9 mouse cellular contexts compared by ENCODE assay signal in the genomic region with DNA sequence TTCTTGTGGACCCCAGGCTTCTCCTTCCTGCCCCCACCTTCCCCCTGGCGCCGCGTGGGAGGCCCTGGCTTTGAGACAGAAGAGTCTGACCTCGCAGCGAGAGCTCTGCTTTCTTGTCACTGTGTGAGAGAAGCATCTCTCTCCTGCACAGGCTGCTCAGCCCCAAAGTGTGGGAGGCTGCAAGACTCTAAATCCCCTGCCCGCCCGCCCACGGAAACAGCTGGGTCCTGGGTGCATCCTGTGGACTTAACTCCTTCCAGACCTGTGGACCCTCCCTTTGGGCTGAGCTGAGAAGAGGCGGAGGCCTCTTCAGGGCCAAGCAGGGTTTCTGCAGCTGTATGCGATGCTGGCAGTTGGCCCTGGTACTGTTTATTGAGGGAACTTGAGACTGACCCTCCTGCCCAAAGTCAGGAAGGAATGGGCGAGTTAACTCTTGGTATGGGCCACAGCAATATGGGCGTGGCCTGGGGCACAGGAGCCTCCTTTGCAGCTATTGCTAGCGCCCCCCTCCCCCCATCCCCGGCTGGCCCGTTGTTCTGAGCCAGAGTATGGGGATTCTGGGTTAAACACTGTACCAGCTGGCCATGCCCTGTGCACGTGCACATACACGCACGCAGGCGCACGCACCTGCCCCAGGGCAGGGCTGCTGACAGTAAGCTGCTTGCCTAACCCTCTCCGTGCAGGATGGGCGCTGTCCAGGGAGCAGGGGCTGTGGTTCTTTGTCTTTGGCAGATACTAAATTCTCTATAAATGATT. TPM values are rescaled to one million over a fixed set of nuclear protein-coding genes. Genes with fewer than 3 reads are reported as not detected.
DNase-seq lines count a peak whose midpoint lies in the region; ATAC-seq and TF ChIP-seq lines count a peak whose summit lies in the region.
"Had no signal": no experiment of that assay in that cellular context is flagged by ENCODE, and none has a peak within 500 bp of the region (broad histone marks: within the 10 kb centered on the region; RNA-seq: fewer than 3 reads in every experiment).

A gene (plus strand): TSS at position 655 of the 756 bp plus-strand sequence.

- no peaks in the 10 kb centered on the region for H3K27me3 ChIP-seq in kidney, postnatal 0 days (ENCODE audit: insufficient read depth, low read length)
- H3K27me3 ChIP-seq in heart, embryonic 11.5 days (ENCODE audit: control insufficient read depth, insufficient read depth, low read length) = no peaks in the 10 kb centered on the region
- H3K27me3 ChIP-seq in liver, embryonic 16.5 days (ENCODE audit: control insufficient read depth, insufficient read depth, low read depth, low read length) = no peaks in the 10 kb centered on the region

- 10% methylated on average over 22 of the region's 22 CpGs for WGBS in kidney, postnatal 0 days
- 28% methylated on average over 22 of the region's 22 CpGs for WGBS in heart, embryonic 11.5 days (ENCODE audit: insufficient replicate concordance)
- 19% methylated on average over 22 of the region's 22 CpGs for WGBS in liver, embryonic 16.5 days (ENCODE audit: insufficient replicate concordance)

- H3K4me2 ChIP-seq in kidney, postnatal 0 days (ENCODE audit: low read length) = peak within 1 kb of the TSS; percentile 32; the same call in 1 of the 2 replicates
- no peak within 1 kb of the TSS for H3K4me2 ChIP-seq in heart, embryonic 11.5 days
- H3K4me2 ChIP-seq in liver, embryonic 16.5 days (ENCODE audit: low read depth, low read length) = no peak within 1 kb of the TSS

- no peak within 1 kb of the TSS for H3K4me3 ChIP-seq in kidney, postnatal 0 days (replicated peaks; ENCODE audit: low read depth, low read length)
- H3K4me3 ChIP-seq in heart, embryonic 11.5 days (ENCODE audit: low read depth, low read length) = no peak within 1 kb of the TSS
- H3K4me3 ChIP-seq in liver, embryonic 16.5 days (ENCODE audit: low read depth, low read length) = no peak within 1 kb of the TSS
- H3K4me3 ChIP-seq: megakaryocyte, embryonic 14.5 days had no signal

- peak within 1 kb of the TSS; percentile 71 for H3K27ac ChIP-seq in kidney, postnatal 0 days
- peak within 1 kb of the TSS; percentile 17; the same call in 1 of the 2 replicates for H3K27ac ChIP-seq in heart, embryonic 11.5 days (ENCODE audit: low read depth, low read length)
- no peak within 1 kb of the TSS for H3K27ac ChIP-seq in liver, embryonic 16.5 days (ENCODE audit: low read length)

- DNase-seq in kidney, postnatal 0 days (ENCODE audit: low spot score) = peak; percentile 90
- no peak for DNase-seq in kidney, adult 18-20 months
- peak; percentile 34 for DNase-seq in brain, embryonic 14.5 days (ENCODE audit: low read depth)
- DNase-seq in testis, postnatal 10 days (ENCODE audit: low spot score) = peak; percentile 81
- DNase-seq in c-Kit-positive CD71-positive TER-119-positive erythroid progenitor cells, embryonic 14.5 days (ENCODE audit: low spot score) = no peak
- DNase-seq in right cerebral cortex, postnatal 14 days = no peak

- peak; percentile 82 for ATAC-seq in kidney, postnatal 0 days (replicated peaks; ENCODE audit: low FRiP score, low read depth)
- ATAC-seq in heart, embryonic 11.5 days (replicated peaks; ENCODE audit: insufficient number of reproducible peaks, low FRiP score, low TSS enrichment) = no peak
- no peak for ATAC-seq in liver, embryonic 16.5 days (ENCODE audit: low read depth)

- TF ChIP-seq CTCF in kidney, postnatal 0 days (IDR thresholded peaks at IDR 0.05; ENCODE audit: low read depth) = no peak
- TF ChIP-seq CTCF in brain, embryonic 14.5 days (IDR thresholded peaks at IDR 0.05; ENCODE audit: borderline replicate concordance, extremely low read depth, insufficient read depth, insufficient read length) = no peak

- no peak for TF ChIP-seq POLR2A in brain, embryonic 14.5 days (IDR thresholded peaks at IDR 0.05; ENCODE audit: borderline replicate concordance, extremely low read depth, insufficient read depth, insufficient read length, poor library complexity, severe bottlenecking)

- H3K9ac ChIP-seq in kidney, postnatal 0 days (ENCODE audit: low read depth, low read length) = no peak within 1 kb of the TSS
- H3K9ac ChIP-seq in heart, embryonic 11.5 days (ENCODE audit: low read depth, low read length) = no peak within 1 kb of the TSS
- H3K9ac ChIP-seq in liver, embryonic 16.5 days (ENCODE audit: low read depth, low read length) = no peak within 1 kb of the TSS

- no peaks in the 10 kb centered on the region for H3K9me3 ChIP-seq in kidney, postnatal 0 days (replicated peaks; ENCODE audit: low read length)
- H3K9me3 ChIP-seq in heart, embryonic 11.5 days (replicated peaks; ENCODE audit: control insufficient read depth, low read length) = no peaks in the 10 kb centered on the region
- H3K9me3 ChIP-seq in liver, embryonic 16.5 days (replicated peaks; ENCODE audit: control insufficient read depth, low read length) = no peaks in the 10 kb centered on the region
- H3K9me3 ChIP-seq: megakaryocyte, embryonic 14.5 days had no signal

- H3K36me3 ChIP-seq in kidney, postnatal 0 days (ENCODE audit: insufficient read depth, low read length) = no peaks in the 10 kb centered on the region
- no peaks in the 10 kb centered on the region for H3K36me3 ChIP-seq in heart, embryonic 11.5 days (ENCODE audit: control insufficient read depth, insufficient read depth, low read length)
- H3K36me3 ChIP-seq in liver, embryonic 16.5 days (ENCODE audit: control insufficient read depth, insufficient read depth) = no peaks in the 10 kb centered on the region

- peaks cover 26% of the 10 kb centered on the region for H3K4me1 ChIP-seq in kidney, postnatal 0 days (replicated peaks; ENCODE audit: insufficient read depth, low read length)
- peaks cover 22% of the 10 kb centered on the region for H3K4me1 ChIP-seq in heart, embryonic 11.5 days (ENCODE audit: control insufficient read depth, insufficient read depth, low read length)
- peaks cover 2% of the 10 kb centered on the region; the same call in 1 of the 2 replicates for H3K4me1 ChIP-seq in liver, embryonic 16.5 days (ENCODE audit: control insufficient read depth, low read depth, low read length)

RNA-seq across cellular contexts. Expression of the gene that starts here (rescaled TPM):
- 7.9 and 8.9 TPM in 2 replicates for polyA plus RNA-seq in kidney, postnatal 0 days (2015; fragmentation: Nextera tagmentation; extraction: Ambion mirVana)
- polyA plus RNA-seq in brain, embryonic 14.5 days (2012; rRNA removed) = 2.6 and 3.1 TPM in 2 replicates
- polyA plus RNA-seq in heart, embryonic 11.5 days (2014; fragmentation: Nextera tagmentation; extraction: Ambion mirVana) = 3,442 and 3,640 TPM in 2 replicates
- 8.8 and 15.6 TPM in 2 replicates for polyA plus RNA-seq in liver, embryonic 16.5 days (2015; fragmentation: Nextera tagmentation; extraction: Ambion mirVana)

Comparison
In these comparisons a context has a peak if more than half of its experiments do, and no peak if none do; other contexts are left out.
1. RNA of the gene that starts here (polyA plus RNA-seq): 3,442 to 3,640 TPM in heart, embryonic 11.5 days; 8.8 to 15.6 TPM in liver, embryonic 16.5 days, 7.9 to 8.9 TPM in kidney, postnatal 0 days and 2.6 to 3.1 TPM in brain, embryonic 14.5 days; every median in the first group is over 100 times any median in the second.
2. DNase-seq: peak in kidney, postnatal 0 days (single experiment), brain, embryonic 14.5 days (single experiment) and testis, postnatal 10 days (single experiment); none in kidney, adult 18-20 months (single experiment), c-Kit-positive CD71-positive TER-119-positive erythroid progenitor cells, embryonic 14.5 days (single experiment) and right cerebral cortex, postnatal 14 days (single experiment).